Mouse (Mus musculus): Measurements from ENCODE around the gene Chfr. TPM values are rescaled to one million over a fixed set of nuclear protein-coding genes. Genes with fewer than 3 reads are reported as not detected.

Gene Chfr
- polyA plus RNA-seq, 1 experiment from 2014 or later: 37.0 TPM

GRCm38 (mm10) chr5:110139325-110139724, 3.7 kb downstream of the Chfr start:
- Histone ChIP-seq H3K4me1 (ENCODE audit: insufficient read depth, low read depth, low read length) (peaks cover 9% of the 10 kb centered on the region), H3K27me3 (replicated peaks; ENCODE audit: insufficient read depth, low read length) (no peaks in the 10 kb centered on the region), H3K36me3 (ENCODE audit: insufficient read depth, low read length) (peaks cover 13% of the 10 kb centered on the region; the same call in 1 of the 2 replicates), H3K4me2 (replicated peaks; ENCODE audit: low read depth, low read length) (no peak overlapping the region), H3K27ac (ENCODE audit: low read length) (no peak overlapping the region), H3K4me3 (ENCODE audit: low read depth, low read length) (no peak overlapping the region), H3K9ac (replicated peaks; ENCODE audit: low read depth) (no peak overlapping the region), H3K9me3 (ENCODE audit: low read length) (no peaks in the 10 kb centered on the region)
- DNase-seq (ENCODE audit: low spot score) (no peak), ATAC-seq (no peak)
- WGBS: 93% methylated on average over 3 of the region's 3 CpGs
- TF ChIP-seq CTCF (IDR thresholded peaks at IDR 0.05) (no peak), EP300 (IDR thresholded peaks at IDR 0.05) (no peak)

GRCm38 (mm10) chr5:110140424-110140823, 4.8 kb downstream of the Chfr start:
- DNase-seq (ENCODE audit: low spot score) (no peak), ATAC-seq (no peak)
- Histone ChIP-seq H3K36me3 (ENCODE audit: insufficient read depth, low read length) (peaks cover 22% of the 10 kb centered on the region; the same call in 1 of the 2 replicates), H3K9me3 (ENCODE audit: low read length) (no peaks in the 10 kb centered on the region), H3K4me1 (ENCODE audit: insufficient read depth, low read depth, low read length) (peaks cover 9% of the 10 kb centered on the region), H3K4me3 (ENCODE audit: low read depth, low read length) (no peak overlapping the region), H3K9ac (replicated peaks; ENCODE audit: low read depth) (no peak overlapping the region), H3K27ac (ENCODE audit: low read length) (no peak overlapping the region), H3K4me2 (replicated peaks; ENCODE audit: low read depth, low read length) (no peak overlapping the region), H3K27me3 (replicated peaks; ENCODE audit: insufficient read depth, low read length) (no peaks in the 10 kb centered on the region)
- 82% methylated on average over 7 of the region's 7 CpGs for WGBS
- TF ChIP-seq EP300 (IDR thresholded peaks at IDR 0.05) (no peak), CTCF (IDR thresholded peaks at IDR 0.05) (no peak)

GRCm38 (mm10) chr5:110142309-110142708, 6.7 kb downstream of the Chfr start:
- ATAC-seq (peak; percentile 72), DNase-seq (ENCODE audit: low spot score) (peak; percentile 67)
- TF ChIP-seq CTCF (IDR thresholded peaks at IDR 0.05): peak; percentile 12; the same call in 1 of the 2 replicates
- no peak for TF ChIP-seq EP300 (IDR thresholded peaks at IDR 0.05)
- Histone ChIP-seq H3K9ac (replicated peaks; ENCODE audit: low read depth) (no peak overlapping the region), H3K4me2 (replicated peaks; ENCODE audit: low read depth, low read length) (no peak overlapping the region), H3K4me3 (ENCODE audit: low read depth, low read length) (no peak overlapping the region), H3K9me3 (ENCODE audit: low read length) (no peaks in the 10 kb centered on the region), H3K27me3 (replicated peaks; ENCODE audit: insufficient read depth, low read length) (no peaks in the 10 kb centered on the region), H3K36me3 (ENCODE audit: insufficient read depth, low read length) (peaks cover 34% of the 10 kb centered on the region; the same call in 1 of the 2 replicates), H3K27ac (ENCODE audit: low read length) (no peak overlapping the region), H3K4me1 (ENCODE audit: insufficient read depth, low read depth, low read length) (peaks cover under 1% of the 10 kb centered on the region; the same call in 1 of the 2 replicates)
- WGBS: 55% methylated on average over 2 of the region's 2 CpGs

DNA sequence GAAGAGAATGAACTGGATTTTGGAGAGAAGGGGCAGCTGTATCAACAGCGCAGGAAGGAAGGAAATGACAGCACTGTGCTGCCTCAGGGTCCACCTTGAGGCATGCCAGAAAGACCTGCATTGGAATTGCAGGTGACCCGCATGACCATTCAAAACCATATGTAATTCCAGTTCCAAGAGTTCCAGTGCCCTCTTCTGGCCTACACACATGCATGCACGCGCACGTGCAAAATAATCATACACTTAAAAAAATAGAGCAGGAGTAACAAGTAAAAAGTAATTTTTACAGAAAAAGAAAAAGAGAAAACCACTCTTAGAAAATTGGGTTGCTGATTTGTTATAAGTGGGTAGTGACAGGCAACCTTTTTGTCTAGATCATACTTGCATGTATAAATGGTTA, 7.4 kb downstream of the Chfr start:
- H3K27ac ChIP-seq (ENCODE audit: low read length): no peak overlapping the region
- H3K27me3 ChIP-seq (replicated peaks; ENCODE audit: insufficient read depth, low read length): no peaks in the 10 kb centered on the region
- WGBS: 87% methylated on average over 5 of the region's 5 CpGs

DNA sequence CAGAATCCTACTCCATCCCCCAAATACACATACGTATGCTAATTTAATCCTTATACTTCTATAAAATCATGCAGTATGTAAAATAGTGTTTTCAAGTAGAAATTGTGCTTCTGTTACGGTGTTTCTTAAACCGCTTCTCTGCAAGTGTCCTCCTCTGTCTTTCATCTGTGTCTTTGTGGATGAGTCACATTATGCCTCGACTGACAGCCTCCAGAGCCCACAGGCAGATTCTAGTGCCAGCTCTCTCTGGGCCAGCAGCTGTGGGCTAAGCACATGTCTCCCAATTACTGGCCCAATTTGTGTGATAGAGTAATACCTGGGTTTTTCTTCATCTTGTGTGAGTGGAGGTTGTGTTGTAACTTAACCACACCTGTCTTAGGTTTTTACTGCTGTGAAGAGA, 33.7 kb downstream of the Chfr start:
- Histone ChIP-seq H3K9me3 (ENCODE audit: low read length) (no peaks in the 10 kb centered on the region), H3K27me3 (replicated peaks; ENCODE audit: insufficient read depth, low read length) (no peaks in the 10 kb centered on the region), H3K27ac (ENCODE audit: low read length) (no peak overlapping the region), H3K4me3 (ENCODE audit: low read depth, low read length) (no peak overlapping the region), H3K36me3 (ENCODE audit: insufficient read depth, low read length) (peaks cover 44% of the 10 kb centered on the region), H3K9ac (replicated peaks; ENCODE audit: low read depth) (no peak overlapping the region), H3K4me2 (replicated peaks; ENCODE audit: low read depth, low read length) (no peak overlapping the region), H3K4me1 (ENCODE audit: insufficient read depth, low read depth, low read length) (no peaks in the 10 kb centered on the region)
- ATAC-seq: no peak
- 99% methylated on average over 4 of the region's 4 CpGs for WGBS
- DNase-seq (ENCODE audit: low spot score): no peak
- TF ChIP-seq EP300 (IDR thresholded peaks at IDR 0.05) (no peak), CTCF (IDR thresholded peaks at IDR 0.05) (no peak)

More for the DNA sequence above, 7.4 kb downstream of the Chfr start:
- peak; percentile 64 for TF ChIP-seq CTCF (IDR thresholded peaks at IDR 0.05)
- no peak for TF ChIP-seq EP300 (IDR thresholded peaks at IDR 0.05)
- Histone ChIP-seq H3K9me3 (ENCODE audit: low read length) (no peaks in the 10 kb centered on the region), H3K4me3 (ENCODE audit: low read depth, low read length) (no peak overlapping the region), H3K4me2 (replicated peaks; ENCODE audit: low read depth, low read length) (no peak overlapping the region), H3K36me3 (ENCODE audit: insufficient read depth, low read length) (peaks cover 34% of the 10 kb centered on the region; the same call in 1 of the 2 replicates), H3K9ac (replicated peaks; ENCODE audit: low read depth) (no peak overlapping the region), H3K4me1 (ENCODE audit: insufficient read depth, low read depth, low read length) (no peaks in the 10 kb centered on the region)
- ATAC-seq (no peak), DNase-seq (ENCODE audit: low spot score) (peak; percentile 30)

DNA sequence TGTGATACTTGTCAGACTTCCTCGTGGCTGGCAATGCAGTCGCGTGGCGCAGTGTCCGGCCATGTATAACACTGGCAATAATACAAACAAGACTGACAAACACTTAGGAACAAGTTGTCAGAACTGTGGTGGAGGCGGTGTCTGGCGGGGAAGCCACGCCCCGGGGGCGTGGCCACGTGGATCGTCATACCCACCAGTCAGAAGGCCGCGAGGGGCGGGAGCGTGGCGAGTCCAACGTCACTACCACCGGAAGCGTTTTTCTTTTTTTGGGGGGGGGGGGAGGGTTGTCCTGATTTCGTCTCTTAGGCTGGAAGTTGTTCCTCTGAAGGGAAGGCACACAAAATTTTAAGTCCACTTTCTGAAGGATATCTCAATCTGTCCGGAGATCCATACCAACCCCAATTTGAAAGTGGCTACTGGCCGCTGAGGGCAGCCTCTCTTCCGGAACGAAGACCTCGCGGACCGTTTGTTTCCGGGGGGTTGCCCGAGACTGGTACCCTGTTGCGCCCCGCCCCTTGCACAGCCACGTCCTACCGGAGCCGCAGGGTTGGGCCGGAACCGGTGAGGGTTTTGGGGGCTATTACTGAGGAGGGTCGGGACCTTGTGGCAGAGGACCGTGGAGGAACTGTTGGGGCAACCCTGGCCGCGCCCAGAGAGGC, 40.8 kb downstream of the Chfr start, which contains the start of gene Golga3:
Golga3 (plus strand) TSS at position 340 of the 659 bp plus-strand sequence.
- H3K9me3 ChIP-seq (ENCODE audit: low read length): no peaks in the 10 kb centered on the region
- 0% methylated on average over 41 of the region's 41 CpGs for WGBS
- H3K9ac ChIP-seq (replicated peaks; ENCODE audit: low read depth): peak within 1 kb of the TSS; percentile 89

More for the DNA sequence above, 40.8 kb downstream of the Chfr start, which contains the start of gene Golga3:
- Histone ChIP-seq H3K27ac (ENCODE audit: low read length) (peak within 1 kb of the TSS; percentile 88), H3K36me3 (ENCODE audit: insufficient read depth, low read length) (no peaks in the 10 kb centered on the region), H3K4me3 (ENCODE audit: low read depth, low read length) (peak within 1 kb of the TSS; percentile 66), H3K27me3 (replicated peaks; ENCODE audit: insufficient read depth, low read length) (no peaks in the 10 kb centered on the region), H3K4me2 (replicated peaks; ENCODE audit: low read depth, low read length) (peak within 1 kb of the TSS; percentile 73), H3K4me1 (ENCODE audit: insufficient read depth, low read depth, low read length) (peaks cover 7% of the 10 kb centered on the region; the same call in 1 of the 2 replicates)
- ATAC-seq (peak; percentile 99), DNase-seq (ENCODE audit: low spot score) (peak; percentile 98)
- TF ChIP-seq CTCF (IDR thresholded peaks at IDR 0.05): no peak
- TF ChIP-seq EP300 (IDR thresholded peaks at IDR 0.05): no peak
